Mouse (Mus musculus): ENCODE data around the gene Csrp1.

Gene Csrp1

GRCm38 (mm10) chr1:135734225-135734937, 14.5 kb downstream of the Csrp1 start:
- DNase-seq = peak in 1 of 2 experiments; percentile 35

GRCm38 (mm10) chr1:135735460-135735859, 15.6 kb downstream of the Csrp1 start:
- DNase-seq = no peak

DNA sequence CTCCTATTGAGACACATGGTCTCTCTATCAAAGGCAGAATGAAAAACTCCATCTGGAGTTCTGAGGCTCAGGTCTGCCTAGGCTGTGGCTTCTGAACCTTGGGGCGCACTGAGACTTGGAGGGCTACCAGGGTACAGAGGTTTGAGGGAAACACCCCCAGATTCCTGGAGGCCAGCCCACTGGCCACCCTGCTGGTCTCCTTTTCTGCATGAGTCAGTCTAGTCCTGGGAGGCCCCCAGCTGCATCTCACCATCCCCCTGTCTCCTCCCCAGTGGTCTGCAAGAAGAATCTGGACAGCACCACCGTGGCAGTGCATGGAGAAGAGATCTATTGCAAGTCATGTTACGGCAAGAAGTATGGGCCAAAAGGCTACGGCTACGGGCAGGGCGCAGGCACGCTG, 25.1 kb downstream of the Csrp1 start:
- DNase-seq = no peak

DNA sequence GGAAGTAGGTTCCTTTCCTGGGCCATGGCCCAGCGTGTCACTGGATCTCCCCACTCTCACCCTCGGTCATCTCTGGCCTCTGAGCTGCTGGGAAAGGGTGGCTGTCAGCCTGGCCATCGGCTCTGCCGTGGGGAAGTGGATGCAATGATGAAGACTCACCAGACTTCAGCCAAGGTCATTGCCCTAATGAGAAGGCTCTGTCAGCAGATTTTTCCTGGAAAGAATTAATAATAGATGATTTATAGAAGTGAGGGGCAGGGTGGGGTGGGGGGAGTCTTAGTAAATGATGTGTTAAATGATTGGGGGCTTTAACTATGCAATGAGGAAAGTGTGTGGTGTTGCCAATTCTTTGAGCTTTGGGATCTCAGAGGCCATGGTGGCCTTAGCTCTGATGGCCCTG, 26.4 kb downstream of the Csrp1 start:
- DNase-seq = no peak

DNA sequence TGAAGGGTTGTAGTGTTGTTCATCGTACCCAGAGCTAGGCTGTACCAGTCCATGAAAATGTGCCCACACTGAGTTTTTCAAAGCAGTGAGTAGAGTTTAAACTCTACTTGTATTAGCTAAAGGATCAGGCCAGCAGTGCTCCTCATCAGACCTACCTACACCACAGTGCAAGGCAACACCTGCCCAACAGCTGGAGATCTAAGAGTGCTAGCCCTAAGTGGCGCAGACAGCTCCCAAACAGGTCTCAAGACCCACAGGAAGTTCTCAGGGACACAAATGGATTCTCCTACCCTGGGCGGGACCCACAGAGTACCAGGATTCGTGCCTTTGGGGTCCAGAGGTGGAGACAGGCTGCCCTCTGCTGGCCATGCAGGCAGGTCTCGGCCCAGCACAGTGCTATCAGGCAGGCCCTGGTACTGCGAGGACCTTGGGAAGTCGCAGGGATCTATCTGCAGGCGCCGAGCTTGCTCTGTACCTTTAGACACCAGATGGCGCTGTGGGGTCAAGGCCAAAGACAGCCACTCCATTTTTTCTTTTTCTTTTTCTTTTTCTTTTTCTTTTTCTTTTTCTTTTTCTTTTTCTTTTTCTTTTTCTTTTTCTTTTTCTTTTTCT, 33.0 kb downstream of the Csrp1 start:
- DNase-seq = peak; percentile 96

GRCm38 (mm10) chr1:135755287-135755686, 35.4 kb downstream of the Csrp1 start:
- DNase-seq = no peak

DNA sequence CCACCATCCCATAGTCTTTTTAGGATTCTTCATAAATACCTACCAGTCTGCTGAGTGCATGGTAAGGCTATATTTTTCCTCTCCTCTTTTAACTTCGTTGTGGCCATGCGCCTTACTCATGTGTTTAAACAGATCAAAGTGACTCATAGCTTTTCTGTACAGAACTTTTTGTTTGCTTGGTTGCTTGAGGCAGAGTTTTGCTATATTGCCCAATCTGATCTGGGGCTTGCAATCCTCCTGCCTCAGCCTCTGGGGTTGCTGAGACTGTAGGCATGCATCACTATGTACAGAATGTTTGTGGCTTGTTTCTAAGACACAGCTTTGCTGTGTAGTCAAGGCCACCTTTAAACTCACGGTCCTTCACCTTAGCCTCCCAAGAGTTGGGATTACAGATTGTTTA, 36.1 kb downstream of the Csrp1 start:
- no peak for DNase-seq

DNA sequence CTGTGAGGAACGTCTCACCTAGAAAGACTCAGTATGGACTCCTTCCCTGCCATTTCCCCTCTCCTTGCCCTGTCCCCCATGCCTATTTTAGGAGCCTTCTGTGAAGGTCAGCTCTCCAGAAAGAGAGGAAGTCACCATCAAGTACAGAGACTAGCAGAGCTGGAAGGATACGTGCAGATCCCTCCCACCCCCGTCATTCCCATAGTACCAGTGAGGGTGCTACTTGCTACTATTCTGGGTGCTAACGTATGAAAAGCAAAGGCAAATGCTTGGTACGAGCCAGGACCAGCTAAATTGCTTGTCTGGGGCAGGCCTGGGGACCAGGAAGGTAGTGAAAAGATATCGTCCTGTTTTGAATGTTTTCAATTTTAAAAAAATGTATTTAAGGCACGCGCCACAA, 37.4 kb downstream of the Csrp1 start:
- no peak for DNase-seq

DNA sequence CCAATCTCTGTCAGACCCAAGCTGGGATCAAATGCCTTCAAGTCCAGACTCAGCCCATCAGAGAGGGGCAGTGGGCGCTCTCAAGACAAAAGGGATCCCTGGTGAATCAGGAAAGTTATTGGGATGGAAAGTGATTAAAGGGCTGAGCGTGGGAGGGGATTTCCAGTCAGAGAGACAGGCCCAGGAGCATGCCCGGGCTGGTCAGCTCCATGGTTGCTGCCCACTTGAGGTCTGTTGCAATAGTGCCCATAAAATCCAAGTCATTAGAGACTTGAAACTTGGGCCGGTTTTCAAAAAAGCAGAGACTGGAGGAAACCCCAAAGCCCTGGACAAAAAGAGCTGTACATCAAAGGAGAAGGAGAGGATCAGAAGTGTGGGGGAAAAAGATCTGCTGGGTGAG, 39.8 kb downstream of the Csrp1 start:
- no peak for DNase-seq

DNA sequence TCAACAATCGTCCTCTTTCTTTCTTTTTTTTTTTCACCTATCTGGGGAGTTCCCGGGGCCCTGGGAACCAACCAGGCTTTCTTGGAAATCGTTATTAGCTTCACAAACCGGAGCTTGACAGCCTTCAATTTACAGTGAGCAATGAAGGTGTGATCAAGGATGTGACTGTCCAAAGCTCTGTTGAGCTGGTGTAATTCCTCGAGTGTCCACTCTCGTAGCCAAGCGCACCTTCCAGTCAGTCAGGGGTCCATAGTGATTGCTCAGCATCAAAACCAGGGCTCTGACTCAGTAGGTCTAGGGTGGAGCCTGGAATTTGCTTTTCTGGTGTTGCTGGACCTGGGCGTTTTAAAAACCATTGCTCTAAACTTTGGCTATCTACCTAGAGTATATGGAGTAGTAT, 40.4 kb downstream of the Csrp1 start:
- no peak for DNase-seq

- DNase-seq = no peak
These were observed 41.9 kb downstream of the Csrp1 start for GRCm38 (mm10) chr1:135761728-135762127.

GRCm38 (mm10) chr1:135763503-135764205, 43.8 kb downstream of the Csrp1 start:
- no peak for DNase-seq

- DNase-seq = no peak
These were observed 44.3 kb downstream of the Csrp1 start for GRCm38 (mm10) chr1:135764206-135764528.

- DNase-seq = peak; percentile 59 to 81
These were observed 46.1 kb downstream of the Csrp1 start, which contains the start of gene Phlda3 for GRCm38 (mm10) chr1:135765645-135766591. TSS of gene Phlda3 (plus strand) at chr1:135766119.

- no peak for DNase-seq
These were observed 46.9 kb downstream of the Csrp1 start for GRCm38 (mm10) chr1:135766592-135767306.

DNA sequence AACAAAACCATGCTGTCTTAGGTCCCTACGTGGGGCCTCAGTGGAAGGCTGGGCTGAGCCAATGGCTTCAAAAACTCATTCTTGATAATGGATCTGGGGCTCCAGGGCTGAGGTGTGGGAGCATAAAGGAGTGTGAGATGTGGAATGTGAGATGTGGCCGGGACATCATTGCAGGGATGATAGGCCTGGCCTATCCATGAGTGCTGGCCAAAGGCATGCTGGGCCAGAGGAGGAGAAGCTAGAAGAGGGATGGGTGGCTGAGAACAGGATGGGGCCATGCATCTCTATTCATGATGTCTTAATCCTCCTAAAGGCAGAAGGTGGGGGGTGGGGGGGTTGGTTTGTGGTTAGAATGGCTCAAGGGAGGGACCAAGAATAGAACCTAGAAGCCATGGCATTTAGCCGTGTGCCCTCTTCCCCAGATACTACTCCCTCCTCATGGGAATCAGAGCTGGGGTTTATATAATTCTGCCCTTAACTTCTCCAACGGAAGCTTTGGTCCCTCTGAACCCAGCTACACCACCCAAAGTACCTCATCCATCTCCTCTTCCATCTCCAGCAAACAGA, 47.5 kb downstream of the Csrp1 start:
- no peak for DNase-seq

DNA sequence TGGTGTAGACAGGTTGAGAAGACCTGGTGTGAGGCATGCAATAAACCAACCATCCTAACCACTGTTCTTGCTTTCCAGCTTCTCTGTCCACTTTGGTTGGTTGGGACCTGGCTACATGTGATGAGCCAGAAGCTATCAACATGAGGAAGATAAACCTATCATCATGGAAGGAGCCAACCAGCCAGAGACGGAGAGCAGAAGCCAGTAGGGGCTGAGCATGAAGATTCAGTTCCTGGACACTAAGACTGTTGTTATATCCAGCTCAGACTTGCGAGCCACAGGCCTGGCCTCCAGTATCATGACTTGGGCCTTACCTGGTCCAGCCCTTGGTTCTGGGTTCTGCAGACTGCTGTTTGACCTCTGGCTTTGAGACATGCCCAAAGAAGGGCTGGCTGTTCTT, 48.5 kb downstream of the Csrp1 start:
- DNase-seq = no peak

DNA sequence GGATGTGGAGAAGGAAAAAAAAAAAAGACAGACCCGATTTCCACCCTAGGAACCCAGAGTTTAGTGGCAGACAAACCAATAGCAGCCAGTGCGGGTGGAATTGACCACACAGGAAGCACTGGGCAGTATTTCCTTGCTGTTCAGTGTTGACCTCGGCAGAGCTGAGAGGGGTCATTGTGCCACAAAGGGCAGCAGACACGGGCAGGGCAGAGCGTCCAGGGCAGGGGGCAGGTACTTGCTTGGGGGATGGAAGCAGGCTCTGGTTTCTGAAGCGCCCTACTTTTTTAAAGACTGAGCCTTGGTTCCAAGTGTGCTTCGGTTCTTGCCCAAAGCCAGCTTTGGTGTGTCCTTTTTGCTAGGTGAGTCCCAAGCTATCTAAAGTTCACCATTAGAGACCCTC, 50.4 kb downstream of the Csrp1 start:
- no peak for DNase-seq

DNA sequence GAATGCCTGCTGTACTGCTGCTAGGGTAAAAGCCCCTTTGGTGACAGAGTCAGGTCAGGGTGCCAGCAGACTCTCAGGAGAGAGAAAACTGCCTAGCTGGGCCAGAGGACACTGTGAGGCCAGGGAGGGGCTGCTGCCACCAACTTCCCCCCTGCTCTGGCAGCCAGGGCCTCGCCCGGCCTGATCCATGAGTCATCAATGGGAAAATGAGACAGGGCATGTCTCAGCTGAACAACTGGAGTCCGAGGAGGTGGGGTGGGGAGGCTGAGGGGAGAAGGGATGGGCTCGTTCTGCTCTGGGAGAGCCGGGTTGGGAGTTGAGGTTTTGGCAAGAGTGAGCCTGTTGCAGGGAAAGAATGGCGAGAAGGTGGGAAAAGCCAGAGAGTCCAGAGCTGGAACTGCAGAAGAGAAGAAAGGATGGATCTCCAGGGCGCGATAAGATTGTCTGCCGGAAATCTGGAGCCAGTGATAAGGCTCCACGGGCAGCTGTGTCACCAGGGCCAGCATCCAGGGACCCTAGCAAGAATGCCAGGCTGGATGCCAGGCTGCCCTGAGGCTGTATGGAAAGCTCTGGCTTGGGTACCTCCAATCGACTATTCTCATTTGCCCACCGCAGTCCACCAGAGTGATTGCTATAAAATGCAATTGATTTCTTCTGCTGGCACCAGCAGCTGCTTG, 51.2 kb downstream of the Csrp1 start:
- no peak for DNase-seq

GRCm38 (mm10) chr1:135771573-135771970, 51.7 kb downstream of the Csrp1 start:
- no peak for DNase-seq

- DNase-seq = no peak
These were observed 56.7 kb downstream of the Csrp1 start for GRCm38 (mm10) chr1:135776596-135776995.

Data from kidney, postnatal 36 days (tissue).